Mouse (Mus musculus) MEL (cell line): ENCODE results near the gene Inafm2. TPM values are rescaled to one million over a fixed set of nuclear protein-coding genes. Genes with fewer than 3 reads are reported as not detected.

Source experiments
- DNase-seq: peaks from one replicate; pipeline ENCODE4 v3.0.0; 2011; ENCODE audit warnings: low read depth, low spot score
- H3K27ac ChIP-seq: 2 replicates; pipeline ENCODE4 v1.5.1; 2012; ENCODE audit warnings: low read depth, mild to moderate bottlenecking, control low read depth, low read length, moderate library complexity; ENCODE audit not compliant: control insufficient read depth
- H3K27me3 ChIP-seq, 2 experiments: fragments of 150-350 bp in 1 of 2; sonication (generic) in 1 of 2; 2 replicates each; pipeline ENCODE4 v1.6.1; 2012; ENCODE audit warnings: low read length in 2 of 2, mild to moderate bottlenecking in 2 of 2, improper control_type of control experiment in 1 of 2, moderate library complexity in 1 of 2; ENCODE audit not compliant: insufficient read depth in 2 of 2, control insufficient read depth in 1 of 2
- H3K36me3 ChIP-seq, 2 experiments: 2 replicates each; pipeline ENCODE4 v1.6.1; 2012 to 2014; ENCODE audit warnings: low read length in 2 of 2, improper control_type of control experiment in 1 of 2, inconsistent platforms in 1 of 2, mild to moderate bottlenecking in 1 of 2; ENCODE audit not compliant: insufficient read depth in 2 of 2, control insufficient read depth in 1 of 2
- H3K4me1 ChIP-seq, 2 experiments: fragments of 150-350 bp in 1 of 2; sonication (generic) in 1 of 2; 2 replicates each; pipeline ENCODE4 v1.6.1; 2012; ENCODE audit warnings: low read length in 2 of 2, improper control_type of control experiment in 1 of 2, mild to moderate bottlenecking in 1 of 2; ENCODE audit not compliant: insufficient read depth in 2 of 2, control insufficient read depth in 1 of 2
- H3K4me3 ChIP-seq, 2 experiments: fragments of 150-350 bp in 1 of 2; sonication (generic) in 1 of 2; 2 replicates each; pipeline ENCODE4 v1.5.1; 2012; ENCODE audit warnings: low read depth in 2 of 2, low read length in 2 of 2, mild to moderate bottlenecking in 2 of 2, moderate library complexity in 2 of 2, control low read depth in 1 of 2, improper control_type of control experiment in 1 of 2; ENCODE audit not compliant: control insufficient read depth in 1 of 2, insufficient read depth in 1 of 2
- H3K79me2 ChIP-seq: 2 replicates; pipeline ENCODE4 v1.6.1; 2012; ENCODE audit warnings: mild to moderate bottlenecking, low read length, moderate library complexity; ENCODE audit not compliant: control insufficient read depth, poor library complexity, insufficient read depth
- H3K9ac ChIP-seq: 2 replicates; pipeline ENCODE4 v1.6.1; 2012; ENCODE audit warnings: low read depth, mild to moderate bottlenecking, control low read depth, low read length, moderate library complexity; ENCODE audit not compliant: control insufficient read depth, poor library complexity, severe bottlenecking
- H3K9me3 ChIP-seq: fragments of 150-350 bp; sonication (generic); replicated peaks from 2 replicates; pipeline ENCODE4 v1.6.1; 2012; ENCODE audit warnings: mild to moderate bottlenecking, low read length, improper control_type of control experiment, moderate library complexity; ENCODE audit not compliant: insufficient read depth
- CHD1 ChIP-seq: IDR thresholded peaks from 2 replicates; pipeline ENCODE4 v1.6.1; 2012; ENCODE audit warnings: low read depth, mild to moderate bottlenecking, inconsistent platforms, low read length, improper control_type of control experiment
- ELF1 ChIP-seq: IDR thresholded peaks from 2 replicates; pipeline ENCODE4 v1.6.1; 2014; ENCODE audit warnings: low read depth, mild to moderate bottlenecking, inconsistent platforms, low read length, improper control_type of control experiment, moderate library complexity
- ETS1 ChIP-seq: IDR thresholded peaks from 2 replicates; pipeline ENCODE4 v1.6.1; 2012; ENCODE audit warnings: low read depth, mild to moderate bottlenecking, inconsistent platforms, low read length, improper control_type of control experiment, moderate library complexity
- GABPA ChIP-seq: IDR thresholded peaks from 2 replicates; pipeline ENCODE4 v1.6.1; 2012; ENCODE audit warnings: low read depth, mild to moderate bottlenecking, inconsistent platforms, low read length, improper control_type of control experiment, moderate library complexity
- GATA1 ChIP-seq: IDR thresholded peaks from 2 replicates; pipeline ENCODE4 v1.6.1; 2011; ENCODE audit warnings: low read depth, low read length, improper control_type of control experiment
- MAX ChIP-seq: IDR thresholded peaks from 2 replicates; pipeline ENCODE4 v1.6.1; 2011; ENCODE audit warnings: low read length, improper control_type of control experiment
- MAZ ChIP-seq: IDR thresholded peaks from 2 replicates; pipeline ENCODE4 v1.6.1; 2012; ENCODE audit warnings: low read depth, mild to moderate bottlenecking, inconsistent platforms, low read length, improper control_type of control experiment
- MYB ChIP-seq: IDR thresholded peaks from 2 replicates; pipeline ENCODE4 v1.6.1; 2011; ENCODE audit warnings: mild to moderate bottlenecking, low read depth, low read length, improper control_type of control experiment
- POLR2AphosphoS2 ChIP-seq: IDR thresholded peaks from 2 replicates; pipeline ENCODE4 v1.6.1; 2011; ENCODE audit warnings: low read length, improper control_type of control experiment
- POLR2AphosphoS5 ChIP-seq: IDR thresholded peaks from 2 replicates; pipeline ENCODE4 v1.6.1; 2012; ENCODE audit warnings: low read depth, borderline replicate concordance, mild to moderate bottlenecking, inconsistent platforms, low read length, moderate library complexity, mixed read lengths
- RCOR1 ChIP-seq: IDR thresholded peaks from 2 replicates; pipeline ENCODE4 v1.6.1; 2012; ENCODE audit warnings: low read depth, mild to moderate bottlenecking, inconsistent platforms, low read length, improper control_type of control experiment
- SIN3A ChIP-seq: IDR thresholded peaks from 2 replicates; pipeline ENCODE4 v1.6.1; 2012; ENCODE audit warnings: low read length, improper control_type of control experiment, inconsistent platforms
- SMC3 ChIP-seq: IDR thresholded peaks from 2 replicates; pipeline ENCODE4 v1.6.1; 2011; ENCODE audit warnings: low read depth, low read length, improper control_type of control experiment
- TAL1 ChIP-seq: IDR thresholded peaks from 2 replicates; pipeline ENCODE4 v1.6.1; 2012; ENCODE audit warnings: mild to moderate bottlenecking, inconsistent platforms, low read length, moderate library complexity, mixed read lengths
- USF1 ChIP-seq: IDR thresholded peaks from 2 replicates; pipeline ENCODE4 v1.6.1; 2014; ENCODE audit warnings: low read depth, mild to moderate bottlenecking, inconsistent platforms, low read length, improper control_type of control experiment, moderate library complexity
- ZC3H11A ChIP-seq: IDR thresholded peaks from 2 replicates; pipeline ENCODE4 v1.6.1; 2012; ENCODE audit warnings: low read depth, mild to moderate bottlenecking, inconsistent platforms, low read length, improper control_type of control experiment
- ZKSCAN1 ChIP-seq: IDR thresholded peaks from 2 replicates; pipeline ENCODE4 v1.6.1; 2012; ENCODE audit warnings: low read depth, mild to moderate bottlenecking, inconsistent platforms, low read length, improper control_type of control experiment, moderate library complexity
- ZMIZ1 ChIP-seq: IDR thresholded peaks from 2 replicates; pipeline ENCODE4 v1.6.1; 2012; ENCODE audit warnings: low read depth, mild to moderate bottlenecking, inconsistent platforms, low read length, improper control_type of control experiment, moderate library complexity
- polyA plus RNA-seq, 2 experiments: library from polyadenylated mRNA; stranded (reverse) in 1 of 2; unstranded in 1 of 2; fragments of >175 nt in 1 of 2; fragments of >200 nt in 1 of 2; gene quantifications; 2 replicates each; pipeline versions ENCODE4 v1.2.1 to v1.2.4; 2012; ENCODE audit warnings: low replicate concordance in 2 of 2, low read depth in 1 of 2; ENCODE audit not compliant: insufficient read length in 2 of 2, insufficient read depth in 1 of 2, missing spikeins in 1 of 2
- total RNA-seq: library from RNA; depleted of rRNA; stranded (reverse); fragments of 300-350 nt; gene quantifications from 2 replicates; pipeline ENCODE4 v1.2.3, GENCODE M21; 2012

The Inafm2 gene
- total and polyA plus RNA-seq, 3 experiments = 8.6 to 14.5 TPM; not detected in 1

DNA sequence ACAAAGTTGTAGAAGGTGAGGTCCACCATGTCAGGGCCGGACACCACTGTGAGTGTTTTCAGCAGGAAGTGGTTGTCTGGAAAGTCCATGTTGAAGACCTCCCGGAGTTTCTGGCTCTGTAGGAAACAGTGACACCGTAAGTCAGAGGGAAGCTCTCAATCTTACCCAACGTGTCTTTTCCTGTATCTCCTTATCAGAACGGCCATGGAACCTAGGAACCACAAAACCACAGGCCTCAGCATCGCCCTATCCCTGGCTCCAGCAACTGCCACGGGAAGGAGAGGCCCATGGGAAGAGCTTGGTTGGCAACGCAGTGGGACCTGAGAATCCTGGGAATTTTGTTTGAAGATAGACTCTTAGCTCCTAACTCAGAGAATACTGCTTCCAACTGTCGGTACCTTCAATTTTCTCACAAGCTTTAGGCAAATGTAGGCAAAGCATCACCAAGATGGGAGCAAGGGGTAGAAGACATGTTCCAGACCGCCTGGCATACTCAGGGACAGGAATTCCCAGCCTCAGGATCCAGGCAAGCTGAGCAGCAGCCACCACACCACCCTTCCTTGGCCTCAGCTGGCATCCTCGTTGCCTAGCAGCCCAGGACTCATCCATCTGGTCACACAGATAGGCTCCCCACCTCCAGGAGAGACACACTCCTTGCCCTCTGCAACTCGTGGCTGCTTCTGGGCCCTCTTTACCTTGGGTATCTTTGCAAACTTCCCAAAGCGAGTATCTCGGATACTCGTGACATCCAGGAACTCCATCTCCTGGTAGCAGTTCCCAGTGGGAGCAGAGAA, 21.7 kb upstream of the Inafm2 start (continued):
- TF ChIP-seq CHD1 (no peak), TAL1 (peak; percentile 67), SIN3A (peak; percentile 52; the same call in 1 of the 2 replicates), USF1 (no peak), ELF1 (peak; percentile 19; the same call in 1 of the 2 replicates), GABPA (no peak), ZMIZ1 (0 out of 2 replicates have a peak, but pooled peaks have one; percentile 30), MYB (peak; percentile 82), MAX (no peak), ETS1 (peak; percentile 62; the same call in 1 of the 2 replicates), SMC3 (0 out of 2 replicates have a peak, but pooled peaks have one; percentile 3), MAZ (no peak), ZC3H11A (no peak)

DNA sequence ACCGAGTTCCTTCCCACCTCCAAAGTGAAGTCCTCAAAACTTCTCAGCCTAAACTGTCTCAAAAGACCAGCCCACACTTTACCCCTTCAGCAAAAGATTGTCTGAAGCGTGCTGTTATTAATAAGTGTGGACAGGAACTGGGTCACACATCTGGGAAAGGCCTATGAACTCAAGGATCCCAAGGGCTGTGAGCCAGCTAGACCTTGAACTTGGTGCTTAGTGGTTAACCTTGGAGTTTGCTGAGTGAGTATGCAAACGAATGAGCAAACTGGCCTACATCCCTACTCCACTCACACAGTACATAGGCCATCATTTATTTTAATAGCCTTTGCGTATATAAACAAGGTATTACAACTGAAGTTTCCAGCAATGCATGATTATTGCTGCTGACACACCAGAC, 20.0 kb upstream of the Inafm2 start:
- Histone ChIP-seq H3K9ac (no peak overlapping the region), H3K27me3 (no peaks in the 10 kb centered on the region), H3K4me1 (peaks cover 10 to 40% of the 10 kb centered on the region in 2 experiments), H3K27ac (no peak overlapping the region), H3K4me3 (no peak overlapping the region), H3K79me2 (peaks cover 15% of the 10 kb centered on the region), H3K36me3 (peaks cover 0 to 31% of the 10 kb centered on the region in 2 experiments; a peak in 3 of 4 replicates), H3K9me3 (no peaks in the 10 kb centered on the region)
- TF ChIP-seq GATA1 (no peak), POLR2AphosphoS5 (no peak), ELF1 (no peak), MYB (no peak), USF1 (no peak), SMC3 (no peak), ZKSCAN1 (no peak), CHD1 (no peak), RCOR1 (no peak), ZC3H11A (no peak), ETS1 (no peak), POLR2AphosphoS2 (no peak), MAZ (no peak)
- DNase-seq = no peak
